Mouse (Mus musculus) kidney, adult 9 months (tissue): ENCODE results near the gene Brsk1.
A peak's percentile ranks its signal among the peaks of the same experiment; 100 is the strongest.

Source experiments
- DNase-seq: peaks from one replicate; pipeline ENCODE4 v3.0.0; 2022

Brsk1 gene

DNA sequence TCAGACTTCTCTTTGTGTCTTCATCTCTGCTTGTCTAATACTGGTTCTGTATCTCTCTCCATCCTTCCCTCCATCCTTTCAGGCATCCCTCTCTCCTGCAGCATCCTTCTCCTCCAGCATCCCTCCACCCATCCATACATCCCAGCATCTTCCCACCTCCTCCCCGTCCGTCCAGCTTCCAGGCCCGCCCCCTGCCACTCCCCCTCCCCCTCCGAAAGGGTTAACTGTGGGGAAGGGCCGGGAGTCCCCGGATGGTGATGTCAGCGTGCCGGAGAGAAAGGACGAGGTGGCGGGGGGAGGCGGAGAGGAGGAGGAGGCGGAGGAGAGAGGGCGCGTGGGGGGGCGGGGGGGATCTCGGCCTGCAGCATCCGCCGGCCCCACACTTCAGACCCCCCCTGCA, at the start of gene Brsk1:
TSS of gene Brsk1 (plus strand) at position 218 of the 400 bp plus-strand sequence.
- no peak for DNase-seq

DNA sequence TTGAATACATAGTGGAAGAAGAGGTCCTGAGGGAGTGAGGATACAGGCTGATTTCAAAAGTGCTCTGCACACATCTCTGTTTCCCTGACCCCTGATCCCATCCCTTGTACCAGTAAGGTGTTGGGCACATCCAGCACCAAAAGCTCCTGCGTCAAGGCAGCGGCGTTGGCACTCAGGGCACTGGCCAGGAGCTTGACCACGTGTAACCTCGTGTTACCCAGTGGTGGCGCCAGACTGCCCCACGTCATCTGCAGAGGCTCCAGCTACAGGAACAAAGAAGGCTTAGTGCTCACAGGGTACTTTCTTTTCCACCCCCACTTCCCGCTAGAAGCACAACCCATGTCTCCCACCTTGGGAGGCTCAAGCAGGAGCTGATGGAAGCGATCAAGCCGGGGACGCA, 49.2 kb upstream of the Brsk1 start:
- DNase-seq: no peak

DNA sequence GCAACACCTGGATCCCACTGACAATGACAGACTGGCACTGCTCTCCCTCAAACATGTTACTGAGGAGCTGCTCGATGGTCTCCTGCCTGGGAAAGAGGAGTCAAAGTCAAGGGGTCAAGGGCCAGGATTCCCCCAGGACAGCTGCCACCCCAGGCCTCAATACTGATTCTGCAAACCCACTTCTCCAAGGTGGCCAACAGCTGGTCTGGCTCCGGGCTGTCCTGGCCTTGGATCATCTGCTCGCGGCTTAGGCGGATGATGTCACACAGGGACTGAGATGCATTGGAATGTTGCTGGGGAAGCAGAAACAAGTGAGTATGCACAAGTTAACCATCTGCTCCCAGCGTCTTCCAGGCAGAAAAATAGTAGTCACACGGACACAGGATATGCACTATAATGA, 48.4 kb upstream of the Brsk1 start:
- no peak for DNase-seq

DNA sequence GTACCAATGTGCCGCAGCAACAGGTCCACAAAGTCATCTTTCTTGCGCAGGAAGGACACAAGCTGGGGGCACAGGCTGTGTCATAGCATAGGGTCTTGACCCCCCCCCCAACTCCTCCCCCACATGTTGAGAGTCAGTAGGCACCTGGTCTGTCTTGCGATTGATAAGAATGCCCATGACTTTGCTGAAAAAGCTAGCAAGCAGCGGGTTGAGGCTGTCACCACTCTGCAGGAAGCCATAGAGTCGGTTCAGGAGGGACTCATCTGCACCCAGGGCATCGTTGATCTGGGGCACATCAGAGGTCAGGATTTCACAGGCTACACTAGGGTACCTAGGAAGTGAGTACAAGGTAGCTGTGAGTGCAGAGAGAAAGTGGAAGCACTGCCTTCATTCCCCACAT, 47.2 kb upstream of the Brsk1 start:
- DNase-seq: no peak

DNA sequence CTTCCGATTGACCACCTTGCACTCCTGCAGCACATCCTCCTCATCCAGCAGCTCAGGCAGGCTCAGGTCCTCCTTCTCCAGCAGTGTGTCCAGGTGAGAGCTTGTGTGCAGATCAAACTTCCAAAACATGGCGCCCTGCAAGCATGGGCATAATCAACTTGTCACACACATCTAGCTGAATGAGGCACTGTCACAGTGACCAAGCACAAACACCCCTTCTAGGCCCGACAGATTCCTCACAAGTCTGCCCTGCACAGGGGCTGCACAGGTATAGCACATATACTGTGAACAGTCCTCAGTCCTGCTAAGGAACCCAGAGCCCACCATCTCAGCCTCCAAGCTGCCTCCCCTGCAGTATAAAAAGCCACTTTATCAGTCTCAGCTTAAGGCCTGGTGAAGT, 43.6 kb upstream of the Brsk1 start:
- no peak for DNase-seq

DNA sequence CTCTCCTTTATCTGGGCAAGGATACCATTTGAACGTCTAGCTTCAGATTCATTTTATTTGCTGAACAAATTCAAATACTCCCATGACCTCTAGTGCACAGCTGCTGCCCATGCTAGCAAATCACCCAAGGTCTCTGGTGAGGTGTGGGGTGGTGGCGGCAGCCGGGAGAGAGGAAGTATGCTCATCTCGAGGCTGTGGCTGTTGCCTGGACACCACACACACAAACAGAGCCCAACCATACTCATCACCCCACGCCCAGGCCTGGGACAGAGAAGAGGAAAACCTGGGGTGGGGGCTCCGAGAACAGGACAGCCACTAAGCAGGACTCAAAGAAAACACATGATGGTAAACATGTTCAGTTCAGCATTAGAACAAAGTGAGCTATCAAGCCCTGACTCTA, 43.1 kb upstream of the Brsk1 start:
- DNase-seq: no peak

DNA sequence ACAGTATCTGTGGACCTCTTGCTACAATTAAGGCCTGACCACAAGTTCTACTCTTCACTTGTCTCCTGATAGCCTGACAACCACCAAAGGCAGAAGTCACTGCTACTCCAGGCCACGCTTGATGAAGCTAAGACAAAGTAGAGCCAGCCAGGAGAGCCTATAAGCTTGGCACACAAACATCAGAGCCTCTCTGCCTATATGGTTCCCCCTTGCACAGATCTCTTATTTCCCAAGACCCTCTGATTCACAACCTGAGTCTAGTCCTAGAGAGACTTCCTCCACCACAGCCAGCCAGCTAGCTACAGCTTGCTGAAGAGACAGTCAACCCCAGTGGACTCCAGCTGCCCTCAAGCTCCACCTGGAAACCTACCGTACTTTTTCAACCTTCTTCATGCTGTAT, 42.4 kb upstream of the Brsk1 start:
- no peak for DNase-seq

DNA sequence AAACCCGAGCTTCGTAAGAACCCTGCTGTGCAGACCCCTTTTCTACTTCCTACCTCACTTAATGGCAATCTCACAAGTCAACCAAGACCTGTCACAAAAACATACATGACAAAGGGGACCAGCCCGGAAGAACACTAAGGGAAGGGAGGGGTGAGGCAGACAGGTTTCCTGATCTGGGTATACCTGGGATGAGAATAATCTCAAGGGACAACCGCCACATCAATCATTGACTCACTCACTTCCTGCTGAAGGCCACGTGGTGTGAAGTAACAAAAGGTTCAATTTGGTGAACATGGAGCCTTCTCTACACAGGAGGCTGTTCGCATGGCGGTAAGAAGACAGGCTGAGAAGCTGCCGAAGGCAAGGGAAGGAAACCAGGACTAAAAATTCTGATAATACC, 38.8 kb upstream of the Brsk1 start:
- peak; percentile 54 for DNase-seq

DNA sequence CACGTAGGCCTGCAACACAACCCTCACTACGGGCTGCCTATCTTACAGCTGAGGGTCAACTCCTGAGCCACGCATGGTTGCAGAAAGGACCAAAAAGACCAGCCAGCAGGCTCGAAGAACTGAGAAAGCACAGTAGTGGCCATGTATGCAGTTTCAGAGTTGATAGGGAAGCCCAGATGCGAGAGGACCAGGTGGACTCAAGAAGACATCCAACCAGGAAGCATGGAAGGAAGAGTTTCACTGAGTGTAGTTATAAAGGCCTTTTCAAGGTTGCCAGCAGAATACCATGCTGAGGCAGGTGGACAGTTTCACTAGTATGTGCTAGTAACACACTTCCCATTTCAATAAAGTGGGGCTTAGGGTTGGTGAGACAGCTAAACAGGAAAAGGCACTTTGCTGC, 37.7 kb upstream of the Brsk1 start:
- DNase-seq: no peak

DNA sequence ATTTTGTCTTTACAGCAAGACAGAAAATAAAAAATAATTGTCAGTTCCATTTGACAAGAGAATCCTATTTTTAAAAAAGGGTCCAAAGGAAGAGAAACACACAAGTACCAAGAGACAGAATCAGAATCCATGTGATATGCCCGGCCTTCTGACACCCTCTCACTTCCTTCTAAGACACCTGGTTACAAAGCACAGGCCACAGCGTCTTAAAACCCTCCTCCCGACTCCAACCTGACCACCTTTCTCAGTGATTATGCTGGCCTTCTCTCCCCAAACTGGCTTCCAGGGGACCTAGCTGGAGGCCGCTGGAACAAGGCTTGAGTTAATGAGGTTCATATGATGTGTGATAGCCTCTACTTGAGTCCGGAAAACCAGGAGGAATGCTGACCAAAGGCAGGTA, 37.1 kb upstream of the Brsk1 start:
- DNase-seq: no peak

DNA sequence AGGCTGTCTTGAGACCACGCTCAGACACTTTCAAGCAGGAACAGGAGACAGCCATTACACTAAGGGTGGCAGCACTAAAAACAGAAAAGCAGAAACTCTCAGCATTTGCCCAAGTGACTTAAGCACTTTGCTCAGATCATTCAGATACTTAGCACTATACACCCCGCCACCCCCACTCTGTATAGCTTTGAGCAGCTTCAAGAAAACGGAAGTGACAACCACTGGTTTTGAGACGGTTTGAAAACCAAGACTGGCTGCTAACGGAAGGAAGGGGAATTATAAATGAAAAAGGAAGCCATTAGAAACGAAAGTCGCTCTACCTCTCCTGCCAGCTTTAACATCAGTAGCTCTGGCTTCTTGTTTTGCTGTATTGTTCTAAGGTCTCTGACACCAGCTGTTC, 36.6 kb upstream of the Brsk1 start:
- peak; percentile 31 for DNase-seq

DNA sequence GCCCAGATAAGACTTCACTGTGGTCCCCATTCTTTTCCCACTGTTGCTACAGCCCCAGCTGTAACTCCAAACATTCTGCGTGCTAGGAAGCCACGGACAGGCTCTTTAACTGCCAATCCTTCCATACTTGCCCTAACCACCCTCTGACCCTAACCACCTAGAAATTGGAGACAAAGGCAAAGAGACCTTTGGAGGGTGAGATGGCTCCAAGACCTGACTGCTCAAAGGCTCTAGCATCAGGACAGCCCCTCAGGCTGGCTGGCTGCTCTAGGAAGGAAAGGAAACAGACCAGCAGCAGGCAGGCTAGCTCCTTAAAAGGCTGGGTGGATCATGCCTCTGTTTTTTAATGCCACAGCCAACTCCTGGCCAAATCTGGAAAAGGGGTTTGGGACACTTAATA, 36.2 kb upstream of the Brsk1 start:
- no peak for DNase-seq

DNA sequence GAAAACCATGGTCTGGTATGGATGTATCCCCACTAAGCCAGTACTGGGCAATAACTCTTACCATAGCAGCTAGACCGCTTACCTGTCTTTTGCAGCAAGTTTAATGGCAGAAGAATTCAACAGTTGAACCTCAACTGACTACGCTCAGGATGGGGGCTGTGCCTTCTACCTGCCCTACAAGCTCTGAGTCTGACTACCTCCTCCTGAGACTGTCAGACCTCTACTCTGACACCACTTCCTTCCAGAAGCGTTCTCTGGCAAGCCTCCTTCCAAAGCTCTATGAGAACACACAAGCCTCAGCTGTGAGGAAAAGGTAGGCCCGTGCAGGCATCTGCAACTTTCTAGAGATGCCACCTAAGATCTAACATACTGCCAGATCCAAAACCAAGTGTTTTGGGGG, 35.0 kb upstream of the Brsk1 start:
- DNase-seq: no peak

DNA sequence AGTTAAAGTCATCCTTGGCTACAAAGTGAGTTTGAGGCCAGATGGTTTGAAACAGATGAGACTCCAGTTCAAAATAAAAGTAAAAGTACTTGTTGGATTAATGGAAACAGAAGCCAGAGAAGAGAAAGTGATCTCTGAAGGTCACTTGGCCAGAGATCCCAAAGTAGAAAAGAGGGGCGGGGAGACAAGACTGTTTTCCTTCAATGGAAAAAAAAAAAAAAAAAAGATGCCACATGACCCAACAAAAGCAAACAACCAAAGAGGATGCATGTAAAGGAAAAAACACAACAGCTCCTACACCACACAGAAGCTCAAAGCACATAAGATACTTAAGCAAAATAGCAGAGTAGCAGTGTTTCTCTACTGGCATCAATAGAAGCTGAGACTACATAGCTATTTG, 34.5 kb upstream of the Brsk1 start:
- DNase-seq: no peak

DNA sequence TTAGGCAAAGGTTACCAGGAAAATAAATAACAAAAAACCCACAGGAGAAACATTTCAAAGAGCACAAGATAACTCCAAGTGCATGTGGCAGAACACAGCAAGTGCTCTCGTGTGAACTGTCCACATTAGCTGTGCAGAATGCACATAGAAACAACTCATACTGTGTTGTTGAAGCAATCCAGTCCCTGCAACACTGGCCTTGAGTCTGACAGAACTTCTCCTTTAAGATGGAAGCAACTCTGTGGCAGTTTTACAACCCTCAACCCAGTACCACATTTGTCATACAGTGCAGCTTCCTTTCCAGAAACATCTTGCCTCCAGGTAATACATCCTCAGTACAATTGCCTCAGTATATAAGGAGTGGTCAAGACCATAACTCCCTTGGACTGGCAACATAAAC, 33.6 kb upstream of the Brsk1 start:
- DNase-seq: no peak

DNA sequence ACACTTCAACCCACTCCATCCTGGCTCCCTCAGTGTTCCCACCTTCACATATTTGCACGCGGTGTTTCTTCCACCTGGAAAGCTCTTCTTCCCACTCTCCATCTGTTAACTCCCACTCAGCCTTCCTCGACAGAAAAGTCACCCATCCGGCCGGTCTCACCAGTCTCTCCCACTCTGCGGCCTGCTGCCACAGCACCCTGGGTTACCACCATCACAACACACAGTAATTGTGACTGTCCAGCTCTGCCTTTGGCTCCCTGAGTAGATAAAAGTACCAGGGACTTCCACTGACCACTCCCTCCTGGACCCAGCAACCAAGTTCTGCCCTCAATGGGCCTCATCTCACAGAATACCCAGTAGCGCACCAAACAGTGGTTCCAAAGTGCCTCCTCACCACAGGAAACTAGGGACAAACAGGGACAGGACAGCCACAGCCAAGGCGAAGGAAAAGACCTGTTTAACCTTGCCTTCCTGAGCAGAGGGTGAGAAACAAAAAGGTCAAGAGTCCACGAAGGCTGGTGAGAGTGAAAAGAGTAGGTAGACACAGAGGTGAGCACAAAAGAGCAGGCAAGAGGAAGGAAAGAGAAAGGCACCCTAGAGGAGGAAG, 32.8 kb upstream of the Brsk1 start:
- peak; percentile 61 for DNase-seq

DNA sequence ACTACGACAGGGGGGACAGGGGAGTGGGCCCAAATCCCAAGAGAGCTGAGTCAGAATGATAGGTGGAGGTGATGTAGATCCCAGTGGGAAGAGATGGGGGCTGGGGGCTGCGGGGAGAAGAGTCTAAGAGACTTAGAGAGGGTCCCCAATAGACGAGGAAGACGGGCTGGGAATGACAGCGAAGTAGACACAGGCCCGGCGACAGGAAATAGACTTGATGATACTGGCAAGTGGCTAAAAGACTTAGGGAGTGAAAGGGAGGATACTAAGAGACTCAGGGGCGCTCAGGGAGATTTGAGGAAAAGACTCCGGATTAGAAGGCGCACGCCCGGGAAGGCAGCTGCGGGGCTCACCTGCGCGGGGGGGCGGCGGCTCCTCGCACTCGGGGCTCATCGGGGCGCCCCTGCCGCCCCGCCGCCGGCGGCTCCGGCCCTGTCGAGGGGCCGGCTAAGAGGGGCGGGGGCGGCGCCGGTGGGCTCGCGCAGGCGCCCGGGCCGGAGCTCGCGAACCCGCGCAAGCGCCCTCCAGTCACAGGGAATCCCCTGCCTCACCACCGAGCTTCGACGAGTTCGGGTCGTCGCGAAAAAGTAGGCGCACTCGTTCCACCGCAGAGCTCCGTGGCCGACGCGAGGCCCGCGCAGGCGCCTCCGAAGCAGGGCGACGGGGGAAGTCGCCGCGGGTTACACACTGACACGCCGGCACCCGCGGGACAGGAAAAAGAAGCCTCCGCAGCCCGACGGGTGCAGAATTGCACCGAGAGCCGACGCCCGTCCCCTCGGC, 32.1 kb upstream of the Brsk1 start:
- DNase-seq: peak; percentile 35

DNA sequence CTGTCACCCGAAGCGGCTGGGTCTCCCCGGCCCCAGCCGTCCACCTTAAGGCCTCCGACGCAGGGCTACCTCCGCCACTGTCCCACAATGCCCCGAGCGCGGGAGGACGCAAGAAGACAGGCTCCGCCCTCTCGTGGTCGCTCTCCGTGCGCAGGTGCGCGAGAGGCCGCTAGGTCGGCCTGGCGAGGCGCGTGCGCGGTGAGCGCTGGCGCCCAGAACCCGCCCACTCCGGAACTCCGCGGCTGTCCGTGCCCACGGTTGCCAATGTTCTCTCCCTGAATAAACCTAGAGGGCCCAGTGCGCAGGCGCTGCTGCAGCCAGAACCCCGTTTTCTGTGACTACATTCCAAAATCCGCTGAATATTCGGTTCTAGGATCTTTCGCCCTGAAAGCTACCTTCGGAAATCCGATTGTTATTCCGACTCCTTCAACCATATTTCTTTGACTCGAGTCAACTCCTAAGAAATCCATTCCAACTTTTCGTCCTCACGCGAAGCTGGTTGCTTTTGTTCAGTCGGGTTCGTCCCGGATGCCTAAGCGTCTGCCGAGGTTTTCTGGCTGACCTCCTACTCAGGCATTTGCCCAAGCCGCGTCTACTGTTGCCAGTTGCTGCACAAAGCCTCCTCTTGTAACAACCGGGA, 31.4 kb upstream of the Brsk1 start, which contains the start of gene Ppp6r1:
TSS of gene Ppp6r1 (minus strand) at position 108 of the 640 bp plus-strand sequence.
- DNase-seq: peak; percentile 98

DNA sequence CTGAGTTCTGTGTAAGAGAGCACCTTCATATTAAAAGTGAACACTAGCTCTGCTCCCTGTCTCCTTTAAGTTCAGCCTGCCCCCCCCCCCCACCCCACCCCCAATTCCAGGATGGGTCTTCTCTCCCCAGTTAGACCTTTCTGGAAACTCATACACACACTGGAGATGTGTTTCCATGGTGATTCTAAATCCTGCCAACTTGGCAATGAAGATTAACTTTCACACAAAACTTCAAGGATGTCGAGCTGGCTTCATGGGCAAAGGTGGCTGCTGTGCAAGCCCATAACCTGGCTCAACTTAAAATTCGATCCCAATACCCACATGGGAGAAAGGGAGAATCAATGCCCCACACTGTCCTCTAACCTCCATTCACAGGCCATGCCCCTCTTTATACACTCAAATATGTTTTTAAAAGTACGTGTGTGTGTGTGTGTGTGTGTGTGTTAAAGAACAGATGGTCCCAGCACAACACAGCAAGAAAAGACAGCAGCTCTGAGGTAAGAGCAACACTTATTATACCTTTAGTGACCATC, 30.4 kb upstream of the Brsk1 start:
- peak; percentile 61 for DNase-seq

DNA sequence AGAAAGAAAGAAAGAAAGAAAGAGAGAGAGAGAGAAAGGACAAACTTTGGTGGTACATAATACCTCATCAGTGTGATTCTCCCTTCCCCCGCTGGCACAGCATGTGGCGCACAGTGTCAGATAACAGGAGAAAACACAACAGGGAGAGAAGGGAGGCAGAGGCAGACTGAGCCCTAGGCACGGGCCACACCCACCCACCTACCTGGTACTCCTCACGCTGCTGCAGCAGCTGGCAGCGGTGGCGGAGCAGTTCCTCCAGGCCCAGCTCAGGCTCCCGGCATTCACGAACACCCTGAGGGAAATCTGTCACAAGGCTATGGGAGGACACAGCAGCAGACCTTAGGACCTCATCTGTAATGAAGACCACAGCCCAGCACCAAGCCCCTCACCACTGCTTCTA, 27.2 kb upstream of the Brsk1 start:
- DNase-seq: no peak

DNA sequence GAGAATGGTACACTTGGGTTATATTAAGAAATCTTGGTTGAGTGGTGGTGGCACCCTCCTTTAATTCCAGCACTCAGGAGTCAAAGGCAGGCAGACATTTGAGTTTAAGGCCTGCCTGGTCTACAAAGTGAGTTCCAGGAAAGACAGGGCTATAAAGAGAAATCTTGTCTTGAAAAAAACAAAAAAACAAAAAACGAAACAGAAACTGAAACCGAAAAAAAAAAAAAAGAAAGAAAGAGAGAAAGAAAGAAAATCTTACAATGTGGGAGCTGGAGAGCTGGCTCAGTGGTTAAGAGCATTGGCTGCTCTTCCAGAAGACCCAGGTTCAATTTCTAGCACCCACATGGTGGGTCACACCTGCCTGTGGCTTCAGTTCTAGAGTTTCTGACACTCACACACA, 26.7 kb upstream of the Brsk1 start:
- no peak for DNase-seq

DNA sequence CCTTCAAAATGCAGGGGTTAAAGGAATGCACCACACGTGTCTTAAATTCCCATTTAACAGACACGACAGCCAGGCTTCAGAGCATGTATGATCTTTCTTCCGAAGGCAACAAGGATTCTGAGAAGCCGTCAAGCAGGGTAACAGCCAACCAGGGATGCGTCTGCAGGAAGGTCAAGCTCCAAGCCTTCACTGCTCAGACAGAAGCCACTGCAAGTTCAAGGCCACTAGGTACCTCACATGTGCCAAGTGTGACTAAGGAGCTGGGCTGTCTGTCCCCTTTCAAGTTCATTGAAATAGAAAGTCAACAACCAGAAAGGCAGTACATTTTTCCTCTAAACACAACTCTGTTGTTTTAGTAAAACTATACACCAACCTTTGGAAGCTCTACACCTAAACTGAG, 23.5 kb upstream of the Brsk1 start:
- no peak for DNase-seq

DNA sequence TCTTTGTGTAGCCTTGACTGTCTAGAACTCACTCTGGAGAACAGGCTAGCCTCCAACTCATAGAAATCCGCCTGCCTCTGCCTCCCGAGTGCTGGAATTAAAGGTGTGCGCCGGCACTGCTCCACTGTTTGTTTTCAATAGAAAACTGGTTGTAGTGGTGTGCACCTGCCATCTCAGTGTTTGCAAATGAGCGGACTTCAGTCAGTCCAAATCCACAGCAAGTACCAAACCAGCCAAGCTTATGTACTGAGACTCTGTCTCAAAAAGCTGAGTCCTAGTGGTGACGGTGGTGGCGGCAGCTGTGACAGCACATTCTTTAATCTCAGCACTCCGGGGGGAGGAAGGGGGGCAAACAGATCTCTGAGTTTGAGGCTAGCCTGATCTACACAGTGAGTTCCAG, 21.9 kb upstream of the Brsk1 start:
- DNase-seq: no peak

DNA sequence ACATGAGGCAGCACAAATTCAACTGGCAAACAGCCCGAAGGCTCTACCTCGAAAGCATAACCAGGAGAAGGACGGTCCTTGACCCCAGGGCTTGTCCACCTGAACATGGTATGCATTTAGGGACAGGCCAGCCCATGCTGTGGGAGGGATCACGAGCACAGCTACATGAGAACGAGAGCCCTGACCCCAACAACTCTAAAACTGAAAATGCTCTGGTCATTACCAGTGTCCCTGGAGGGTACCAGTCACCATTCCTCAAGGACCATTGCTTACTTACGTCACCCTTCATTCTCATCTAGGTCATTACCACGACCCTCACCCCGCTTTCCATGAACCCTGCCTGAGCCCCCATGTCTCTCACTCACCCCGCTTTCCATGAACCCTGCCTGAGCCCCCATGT, 21.2 kb upstream of the Brsk1 start:
- no peak for DNase-seq
